Comparison of ENCODE assay signal across 8 mouse cellular contexts in the genomic region with DNA sequence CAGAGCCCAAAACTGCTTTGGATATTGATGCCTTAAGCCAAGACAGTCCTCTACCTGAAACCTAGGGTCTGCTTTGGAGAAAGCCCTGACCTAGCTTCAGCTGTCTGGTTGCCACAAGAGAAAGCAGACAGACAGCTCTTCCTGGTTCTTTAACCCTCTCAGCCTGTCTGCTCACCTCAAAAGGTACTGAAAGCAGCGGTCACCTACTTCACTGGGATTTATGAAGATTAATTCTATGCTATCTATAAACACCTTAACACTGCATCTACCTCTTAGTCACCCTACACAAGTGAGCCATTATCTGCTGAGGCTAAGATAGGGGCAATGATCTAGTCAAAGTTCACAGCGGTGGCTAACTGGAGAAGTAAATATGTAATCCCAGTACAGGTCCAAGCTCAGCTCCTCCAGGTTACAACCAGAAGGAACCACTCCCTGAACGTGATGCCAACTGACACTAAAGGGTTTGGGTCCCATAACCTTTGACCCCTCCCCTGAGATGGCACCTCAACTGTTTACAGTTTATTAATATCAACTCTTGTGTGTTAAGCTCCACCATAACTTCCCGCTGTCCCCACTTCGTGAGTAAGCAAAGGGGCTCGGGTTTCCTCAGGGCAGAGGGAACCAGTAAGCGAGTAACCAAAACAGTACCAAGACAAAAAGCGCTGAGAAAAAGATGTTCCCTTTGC. TPM values are rescaled to one million over a fixed set of nuclear protein-coding genes. Genes with fewer than 3 reads are reported as not detected.
A peak's percentile ranks its signal among the peaks of the same experiment; 100 is the strongest.
DNase-seq lines count a peak whose midpoint lies in the region; ATAC-seq and TF ChIP-seq lines count a peak whose summit lies in the region.

No protein-coding gene starts in this region.

- H3K27me3 ChIP-seq in hindbrain, embryonic 11.5 days (ENCODE audit: control insufficient read depth, insufficient read depth, low read length) = no peaks in the 10 kb centered on the region
- H3K27me3 ChIP-seq in limb, embryonic 14.5 days (ENCODE audit: control insufficient read depth, insufficient read depth, low read length) = no peaks in the 10 kb centered on the region

- peak overlapping the region; percentile 97 for H3K9ac ChIP-seq in hindbrain, embryonic 11.5 days (ENCODE audit: low read depth, low read length)
- peak overlapping the region; percentile 85 for H3K9ac ChIP-seq in limb, embryonic 14.5 days (ENCODE audit: low read depth, low read length, severe bottlenecking)

- no peak overlapping the region for H3K27ac ChIP-seq in bone marrow macrophage, adult 2 months (ENCODE audit: insufficient read depth, low read depth, low read length)
- peak overlapping the region; percentile 94; the same call in 1 of the 2 replicates for H3K27ac ChIP-seq in hindbrain, embryonic 11.5 days (ENCODE audit: low read depth, low read length)
- 0 out of 2 replicates have a peak overlapping the region, but pooled peaks have one; percentile 89 for H3K27ac ChIP-seq in limb, embryonic 14.5 days (replicated peaks; ENCODE audit: low read depth, low read length)
- peak overlapping the region; percentile 87; the same call in 1 of the 2 replicates for H3K27ac ChIP-seq in olfactory bulb, adult 2 months (ENCODE audit: insufficient read depth, low read depth, low read length)

- TF ChIP-seq POLR2A in bone marrow macrophage, adult 2 months (IDR thresholded peaks at IDR 0.05; ENCODE audit: borderline replicate concordance, low read depth, low read length) = no peak
- no peak for TF ChIP-seq POLR2A in limb, embryonic 14.5 days (IDR thresholded peaks at IDR 0.05; ENCODE audit: borderline replicate concordance, extremely low read depth, insufficient read depth, insufficient read length)
- TF ChIP-seq POLR2A in olfactory bulb, adult 2 months (IDR thresholded peaks at IDR 0.05; ENCODE audit: insufficient read depth, low read depth, low read length) = no peak

- 33% methylated on average over 8 of the region's 8 CpGs for WGBS in hindbrain, embryonic 11.5 days
- WGBS in limb, embryonic 14.5 days = 23% methylated on average over 8 of the region's 8 CpGs
- WGBS in olfactory bulb, adult 2 months = 23% methylated on average over 8 of the region's 8 CpGs

- H3K4me1 ChIP-seq in bone marrow macrophage, adult 2 months (ENCODE audit: control insufficient read depth, insufficient read depth, low read length) = peaks cover 50% of the 10 kb centered on the region
- H3K4me1 ChIP-seq in hindbrain, embryonic 11.5 days (replicated peaks; ENCODE audit: control insufficient read depth, insufficient read depth, low read length) = no peaks in the 10 kb centered on the region; the same call in 1 of the 2 replicates
- peaks cover 17% of the 10 kb centered on the region for H3K4me1 ChIP-seq in limb, embryonic 14.5 days (ENCODE audit: control insufficient read depth, insufficient read depth, low read length)
- H3K4me1 ChIP-seq in olfactory bulb, adult 2 months (ENCODE audit: control insufficient read depth, insufficient read depth, low read length) = peaks cover 4% of the 10 kb centered on the region; the same call in 1 of the 2 replicates

- no peak for TF ChIP-seq CTCF in bone marrow macrophage, adult 2 months (IDR thresholded peaks at IDR 0.05; ENCODE audit: low read depth, low read length)
- no peak for TF ChIP-seq CTCF in olfactory bulb, adult 2 months (IDR thresholded peaks at IDR 0.05; ENCODE audit: insufficient read depth, low read depth, low read length)

- DNase-seq in cerebellum, adult 9-10 months = peak; percentile 69
- DNase-seq in cerebellum, postnatal 25 days = no peak
- peak; percentile 6 for DNase-seq in hindbrain, embryonic 11.5 days (ENCODE audit: low spot score)
- DNase-seq in limb, embryonic 14.5 days (ENCODE audit: low spot score) = no peak
- DNase-seq in T-cell, adult 2 months (ENCODE audit: low spot score) = no peak
- no peak for DNase-seq in layer of hippocampus, postnatal 25 days (ENCODE audit: extremely low spot score in 1 of 2, low spot score in 1 of 2)

- H3K9me3 ChIP-seq in hindbrain, embryonic 11.5 days (ENCODE audit: control insufficient read depth, low read length) = no peaks in the 10 kb centered on the region
- no peaks in the 10 kb centered on the region for H3K9me3 ChIP-seq in limb, embryonic 14.5 days (ENCODE audit: control insufficient read depth, low read length)

- peak overlapping the region; percentile 84 for H3K4me2 ChIP-seq in hindbrain, embryonic 11.5 days (replicated peaks; ENCODE audit: low read depth, low read length)
- peak overlapping the region; percentile 84 for H3K4me2 ChIP-seq in limb, embryonic 14.5 days (replicated peaks; ENCODE audit: low read depth, low read length, severe bottlenecking)

- H3K36me3 ChIP-seq in hindbrain, embryonic 11.5 days (ENCODE audit: control insufficient read depth, insufficient read depth, low read length) = peaks cover 2% of the 10 kb centered on the region; the same call in 1 of the 2 replicates
- H3K36me3 ChIP-seq in limb, embryonic 14.5 days (ENCODE audit: control insufficient read depth, insufficient read depth, low read length) = peaks cover 26% of the 10 kb centered on the region

- H3K4me3 ChIP-seq in bone marrow macrophage, adult 2 months (ENCODE audit: insufficient read depth, low read length) = peak overlapping the region; percentile 71
- peak overlapping the region; percentile 80 for H3K4me3 ChIP-seq in hindbrain, embryonic 11.5 days (ENCODE audit: low read depth, low read length)
- peak overlapping the region; percentile 71 for H3K4me3 ChIP-seq in limb, embryonic 14.5 days (replicated peaks; ENCODE audit: low read length)
- H3K4me3 ChIP-seq in olfactory bulb, adult 2 months (ENCODE audit: insufficient read depth, low read depth, low read length) = peak overlapping the region; percentile 83

- ATAC-seq in hindbrain, embryonic 11.5 days (ENCODE audit: low FRiP score) = no peak
- ATAC-seq in limb, embryonic 14.5 days (ENCODE audit: low FRiP score, low read depth) = no peak

RNA-seq across cellular contexts. Expression of gene Snrpd3, which starts 1.2 kb away (rescaled TPM):
- polyA plus RNA-seq in bone marrow macrophage, adult 2 months (2012; ENCODE audit: insufficient read depth, insufficient read length, missing spikeins) = 94.5 and 97.1 TPM in 2 replicates
- polyA plus RNA-seq in hindbrain, embryonic 11.5 days (2014; fragmentation: Nextera tagmentation; extraction: Ambion mirVana) = 180 and 205 TPM in 2 replicates
- polyA plus RNA-seq in limb, embryonic 14.5 days (2012; rRNA removed) = 49.3 and 121 TPM in 2 replicates
- 171 and 173 TPM in 2 replicates for polyA plus RNA-seq in limb, embryonic 14.5 days (2014; fragmentation: Nextera tagmentation; extraction: Ambion mirVana)
- not detected in 2 replicates for polyA plus RNA-seq in olfactory bulb, adult 2 months (2012; ENCODE audit: insufficient read depth, insufficient read length, low replicate concordance, missing spikeins)
- total RNA-seq in layer of hippocampus, postnatal 25 days (2021) = 10 to 100 TPM; 70.6 to 77.7 TPM

RNA-seq across cellular contexts. Expression of gene Gucd1, which starts 1.6 kb away (rescaled TPM):
- 20.1 and 20.7 TPM in 2 replicates for polyA plus RNA-seq in bone marrow macrophage, adult 2 months (2012; ENCODE audit: insufficient read depth, insufficient read length, missing spikeins)
- polyA plus RNA-seq in hindbrain, embryonic 11.5 days (2014; fragmentation: Nextera tagmentation; extraction: Ambion mirVana) = 26.7 and 29.8 TPM in 2 replicates
- polyA plus RNA-seq in limb, embryonic 14.5 days (2012; rRNA removed) = 34.0 and 37.5 TPM in 2 replicates
- 35.1 and 39.2 TPM in 2 replicates for polyA plus RNA-seq in limb, embryonic 14.5 days (2014; fragmentation: Nextera tagmentation; extraction: Ambion mirVana)
- polyA plus RNA-seq in olfactory bulb, adult 2 months (2012; ENCODE audit: insufficient read depth, insufficient read length, low replicate concordance, missing spikeins) = not detected in 2 replicates
- 10 to 100 TPM; 16.3 to 19.5 TPM for total RNA-seq in layer of hippocampus, postnatal 25 days (2021)

RNA-seq across cellular contexts. Expression of gene Lrrc75b, which starts 43.9 kb away (rescaled TPM):
- polyA plus RNA-seq in bone marrow macrophage, adult 2 months (2012; ENCODE audit: insufficient read depth, insufficient read length, missing spikeins) = not detected in 2 replicates
- polyA plus RNA-seq in hindbrain, embryonic 11.5 days (2014; fragmentation: Nextera tagmentation; extraction: Ambion mirVana) = 4.8 and 6.2 TPM in 2 replicates
- 3.2 and 3.3 TPM in 2 replicates for polyA plus RNA-seq in limb, embryonic 14.5 days (2012; rRNA removed)
- 2.5 and 3.2 TPM in 2 replicates for polyA plus RNA-seq in limb, embryonic 14.5 days (2014; fragmentation: Nextera tagmentation; extraction: Ambion mirVana)
- not detected in 2 replicates for polyA plus RNA-seq in olfactory bulb, adult 2 months (2012; ENCODE audit: insufficient read depth, insufficient read length, low replicate concordance, missing spikeins)
- 10 to 100 TPM in 1 of 2 experiments, 1 to 10 TPM in 1; 9.7 to 10.7 TPM for total RNA-seq in layer of hippocampus, postnatal 25 days (2021)

RNA-seq across cellular contexts. Expression of gene Ggt1, which starts 45.2 kb away (rescaled TPM):
- not detected in 2 replicates for polyA plus RNA-seq in bone marrow macrophage, adult 2 months (2012; ENCODE audit: insufficient read depth, insufficient read length, missing spikeins)
- 1.7 and 2.2 TPM in 2 replicates for polyA plus RNA-seq in hindbrain, embryonic 11.5 days (2014; fragmentation: Nextera tagmentation; extraction: Ambion mirVana)
- polyA plus RNA-seq in limb, embryonic 14.5 days (2012; rRNA removed) = 1.3 TPM in 2 replicates
- 0.34 and 1.1 TPM in 2 replicates for polyA plus RNA-seq in limb, embryonic 14.5 days (2014; fragmentation: Nextera tagmentation; extraction: Ambion mirVana)
- polyA plus RNA-seq in olfactory bulb, adult 2 months (2012; ENCODE audit: insufficient read depth, insufficient read length, low replicate concordance, missing spikeins) = not detected in 2 replicates
- 1 to 10 TPM; 3.4 to 3.5 TPM for total RNA-seq in layer of hippocampus, postnatal 25 days (2021)

Comparison
In these comparisons a context has a peak if more than half of its experiments do, and no peak if none do; other contexts are left out.
1. DNase-seq: peak in cerebellum, adult 9-10 months (single experiment) and hindbrain, embryonic 11.5 days (single experiment); none in cerebellum, postnatal 25 days (0 of 2), limb, embryonic 14.5 days (single experiment), T-cell, adult 2 months (single experiment) and layer of hippocampus, postnatal 25 days (0 of 2).
2. Peak in every context shown above with its lines, with median percentiles within 50 percentile points of each other: H3K4me3 ChIP-seq.